Mouse (Mus musculus) G1E (cell line): ENCODE measurements around the gene Bcl2l11. TPM values are rescaled to one million over a fixed set of nuclear protein-coding genes. Genes with fewer than 3 reads are reported as not detected.
"Not testable (repeated sequence)": the region's sequence is repeated elsewhere in the genome, so short reads cannot be mapped to it uniquely, and the experiment has no call there.

Experiments
- ATAC-seq: 2 replicates; pipeline ENCODE4 v1.8.0; 2016; ENCODE audit warnings: mild to moderate bottlenecking; ENCODE audit not compliant: insufficient number of reproducible peaks, poor library complexity, low FRiP score, severe bottlenecking; ENCODE audit errors: extremely low read depth
- DNase-seq: peaks from one replicate; pipeline ENCODE4 v3.0.0; 2012; ENCODE audit warnings: low spot score
- H3K27me3 ChIP-seq: 2 replicates; pipeline ENCODE4 v1.6.1; 2012; ENCODE audit warnings: mild to moderate bottlenecking, low read length, inconsistent platforms; ENCODE audit not compliant: insufficient read depth
- H3K36me3 ChIP-seq: replicated peaks from 2 replicates; pipeline ENCODE3; 2012; ENCODE audit warnings: mild to moderate bottlenecking, inconsistent platforms
- H3K4me1 ChIP-seq: 2 replicates; pipeline ENCODE4 v1.6.1; 2012; ENCODE audit warnings: low read depth, low read length, inconsistent platforms, mixed read lengths; ENCODE audit not compliant: insufficient read depth
- H3K4me3 ChIP-seq: 2 replicates; pipeline ENCODE4 v1.5.1; 2012; ENCODE audit warnings: low read depth, mild to moderate bottlenecking, inconsistent platforms, low read length, moderate library complexity, mixed read lengths
- H3K9me3 ChIP-seq: replicated peaks from 2 replicates; pipeline ENCODE4 v1.6.1; 2012; ENCODE audit warnings: inconsistent platforms
- CTCF ChIP-seq: IDR thresholded peaks from 2 replicates; pipeline ENCODE4 v1.5.1; 2012; ENCODE audit warnings: low read depth, low read length, inconsistent platforms, mixed read lengths
- GATA1 ChIP-seq: IDR thresholded peaks from 2 replicates; pipeline ENCODE4 v1.6.1; 2012; ENCODE audit warnings: borderline replicate concordance, low read length, inconsistent platforms, mixed read lengths
- GATA2 ChIP-seq: IDR thresholded peaks from 2 replicates; pipeline ENCODE4 v1.6.1; 2012; ENCODE audit warnings: low read depth, low read length, inconsistent platforms, borderline replicate concordance
- POLR2AphosphoS5 ChIP-seq: IDR thresholded peaks from 2 replicates; pipeline ENCODE4 v1.6.1; 2012; ENCODE audit warnings: low read depth, low read length, inconsistent platforms; ENCODE audit not compliant: insufficient replicate concordance
- TAL1 ChIP-seq: conservative IDR thresholded peaks from 2 replicates; pipeline ENCODE4 v1.6.1; 2012; ENCODE audit warnings: low read depth, low read length, inconsistent platforms, mixed read lengths
- polyA plus RNA-seq: library from polyadenylated mRNA; stranded (reverse); fragments of >175 nt; gene quantifications from 2 replicates; pipeline ENCODE4 v1.2.3, GENCODE M21; 2012
- total RNA-seq, 2 experiments: library from RNA; stranded (forward) in 1 of 2; stranded (reverse) in 1 of 2; fragments of 200-1000 nt in 1 of 2; fragments of >200 nt in 1 of 2; fragmentation: Nextera tagmentation in 1 of 2; gene quantifications; 2 replicates each; pipeline ENCODE4 v1.2.3; 2014 to 2017

Gene Bcl2l11
- total and polyA plus RNA-seq, 3 experiments = 18.4 to 39.7 (median 34.5) TPM

DNA sequence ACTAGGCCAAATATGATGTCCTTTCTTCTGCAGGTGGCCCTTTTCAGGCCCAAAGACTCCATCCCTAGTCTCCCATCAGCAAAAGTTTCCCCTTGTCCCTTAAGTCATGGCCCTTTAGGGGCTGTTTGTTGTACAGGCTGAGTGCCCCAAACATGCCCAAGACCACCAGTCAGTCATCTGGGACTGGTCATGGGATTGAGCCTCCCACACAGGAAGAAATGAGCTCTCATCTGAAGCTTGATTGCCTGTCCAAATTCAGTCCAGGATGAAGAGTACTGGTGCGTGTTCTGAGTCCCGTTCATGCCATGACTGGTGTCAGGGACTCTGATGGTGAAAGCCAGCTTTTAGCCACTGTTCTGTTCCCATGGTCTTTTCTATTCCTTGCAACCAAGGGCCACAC lies 33.4 kb upstream of the Bcl2l11 start:
- H3K27me3 ChIP-seq = peaks cover 36% of the 10 kb centered on the region
- ATAC-seq (no peak), DNase-seq (no peak)
- H3K4me1 ChIP-seq = peaks cover 11% of the 10 kb centered on the region
- no peaks in the 10 kb centered on the region for H3K36me3 ChIP-seq
- no peak overlapping the region for H3K4me3 ChIP-seq
- no peak for TF ChIP-seq CTCF
- H3K9me3 ChIP-seq = no peaks in the 10 kb centered on the region

DNA sequence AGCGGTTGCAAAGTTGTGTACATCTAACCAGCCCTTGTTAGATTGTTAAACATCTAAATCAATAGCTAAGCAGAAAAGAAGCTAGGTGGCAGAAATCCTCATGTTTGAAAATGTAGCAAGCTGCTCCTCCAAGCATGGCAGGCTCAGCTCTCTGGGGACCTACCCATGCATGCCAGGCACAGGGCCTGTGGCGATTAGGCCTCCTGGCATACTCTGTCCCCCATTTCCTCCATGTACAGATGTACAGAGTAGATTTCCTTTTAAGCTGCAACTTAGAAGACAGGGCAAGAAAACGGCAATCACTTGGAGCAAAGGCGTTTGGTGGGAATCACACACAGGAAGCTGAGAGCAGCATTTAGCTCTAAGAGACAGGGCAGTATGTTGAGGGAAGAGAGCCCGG lies 31.6 kb upstream of the Bcl2l11 start:
- no peak for DNase-seq
- H3K27me3 ChIP-seq = peaks cover 49% of the 10 kb centered on the region
- no peak overlapping the region for H3K4me3 ChIP-seq
- TF ChIP-seq CTCF = no peak
- peaks cover 11% of the 10 kb centered on the region for H3K4me1 ChIP-seq
- H3K36me3 ChIP-seq = no peaks in the 10 kb centered on the region
- no peak for ATAC-seq
- H3K9me3 ChIP-seq = no peaks in the 10 kb centered on the region

DNA sequence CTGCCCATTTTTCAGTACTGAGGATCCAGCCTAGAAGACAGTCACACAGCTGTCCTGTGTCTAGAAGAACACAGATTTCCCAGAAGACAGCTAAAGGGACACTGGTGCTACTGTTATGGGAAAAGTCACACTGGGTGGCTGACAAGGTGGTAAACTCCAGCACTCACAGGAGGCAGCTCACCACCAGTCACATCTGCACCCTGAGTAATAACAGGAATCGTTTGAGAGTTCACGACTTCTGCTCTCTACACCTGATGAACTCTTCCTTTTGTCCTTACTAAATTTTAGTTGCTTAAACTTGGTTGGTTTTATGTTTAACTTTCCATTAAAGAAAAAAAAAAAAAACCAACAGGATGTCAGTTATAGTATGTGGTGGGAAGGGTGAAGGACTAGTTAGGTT lies 31.2 kb upstream of the Bcl2l11 start:
- DNase-seq (no peak), ATAC-seq (no peak)
- peaks cover 53% of the 10 kb centered on the region for H3K27me3 ChIP-seq
- no peaks in the 10 kb centered on the region for H3K9me3 ChIP-seq
- H3K4me1 ChIP-seq = peaks cover 14% of the 10 kb centered on the region
- TF ChIP-seq GATA2 = no peak
- no peak for TF ChIP-seq CTCF
- TF ChIP-seq POLR2AphosphoS5 = no peak
- no peak for TF ChIP-seq TAL1
- TF ChIP-seq GATA1 = no peak
- no peak overlapping the region for H3K4me3 ChIP-seq
- no peaks in the 10 kb centered on the region for H3K36me3 ChIP-seq

DNA sequence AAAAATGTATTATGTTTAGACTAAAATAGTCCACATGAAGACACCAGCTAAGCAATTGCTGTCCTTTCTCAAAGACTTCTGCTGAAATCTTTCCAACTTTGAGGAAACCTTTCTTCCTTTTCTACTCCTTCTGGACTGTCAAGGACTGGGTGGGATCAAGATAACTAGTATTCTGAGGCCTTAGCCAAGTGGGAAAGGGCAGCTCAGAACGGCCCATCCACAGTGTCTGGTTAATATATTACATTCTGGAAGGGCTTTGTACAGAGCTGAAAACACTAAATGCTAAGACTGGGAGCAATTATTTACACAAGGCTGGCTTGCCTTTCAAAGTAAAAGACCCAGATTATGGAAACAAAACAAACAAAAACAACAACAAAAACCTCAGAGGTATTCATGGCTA lies 30.6 kb upstream of the Bcl2l11 start:
- Histone ChIP-seq H3K4me3 (no peak overlapping the region), H3K36me3 (no peaks in the 10 kb centered on the region), H3K9me3 (no peaks in the 10 kb centered on the region), H3K4me1 (peaks cover 14% of the 10 kb centered on the region), H3K27me3 (peaks cover 53% of the 10 kb centered on the region)
- ATAC-seq (no peak), DNase-seq (no peak)
- TF ChIP-seq GATA2 = no peak
- no peak for TF ChIP-seq CTCF
- no peak for TF ChIP-seq TAL1
- no peak for TF ChIP-seq POLR2AphosphoS5
- no peak for TF ChIP-seq GATA1

DNA sequence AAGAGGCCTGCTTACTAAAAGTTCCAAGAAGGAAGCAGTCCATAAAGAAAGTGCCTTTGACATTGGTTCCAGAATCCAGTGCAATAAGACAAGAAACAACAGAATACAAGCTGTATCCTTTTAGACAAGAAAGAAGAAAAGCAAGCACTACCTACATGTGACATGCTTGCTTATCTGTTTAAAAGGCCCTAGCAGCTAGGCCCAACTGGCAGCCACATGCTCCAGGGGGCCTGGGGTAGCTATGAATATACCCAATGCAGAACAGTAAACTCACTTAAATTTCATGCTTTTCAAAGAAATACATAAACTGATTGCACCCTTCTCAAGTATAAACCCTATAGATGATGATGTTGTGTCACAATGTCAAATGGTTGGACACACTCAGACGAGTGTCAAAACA lies 29.8 kb upstream of the Bcl2l11 start:
- ATAC-seq (no peak), DNase-seq (no peak)
- TF ChIP-seq GATA2 (no peak), TAL1 (no peak), GATA1 (no peak), POLR2AphosphoS5 (no peak), CTCF (no peak)
- Histone ChIP-seq H3K4me1 (peaks cover 14% of the 10 kb centered on the region), H3K36me3 (no peaks in the 10 kb centered on the region), H3K27me3 (peaks cover 51% of the 10 kb centered on the region), H3K4me3 (no peak overlapping the region), H3K9me3 (no peaks in the 10 kb centered on the region)

DNA sequence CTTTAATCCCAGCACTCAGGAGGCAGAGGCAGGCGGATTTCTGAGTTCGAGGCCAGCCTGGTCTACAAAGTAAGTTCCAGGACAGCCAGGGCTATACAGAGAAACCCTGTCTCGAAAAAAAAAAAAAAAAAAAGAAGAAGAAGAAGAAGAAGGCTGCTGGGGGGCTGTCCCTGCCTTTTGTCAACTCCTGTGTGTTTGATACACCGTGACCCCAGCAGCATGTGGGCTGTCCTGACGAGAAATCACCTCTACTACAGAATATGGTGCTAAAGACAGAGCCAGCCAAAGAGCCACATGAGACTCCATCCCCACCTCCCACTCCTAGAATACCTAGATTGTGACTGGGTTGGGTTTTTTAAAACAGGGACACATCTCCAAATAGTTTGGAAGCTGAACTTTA lies 27.7 kb upstream of the Bcl2l11 start:
- not testable (repeated sequence) for DNase-seq, ATAC-seq

DNA sequence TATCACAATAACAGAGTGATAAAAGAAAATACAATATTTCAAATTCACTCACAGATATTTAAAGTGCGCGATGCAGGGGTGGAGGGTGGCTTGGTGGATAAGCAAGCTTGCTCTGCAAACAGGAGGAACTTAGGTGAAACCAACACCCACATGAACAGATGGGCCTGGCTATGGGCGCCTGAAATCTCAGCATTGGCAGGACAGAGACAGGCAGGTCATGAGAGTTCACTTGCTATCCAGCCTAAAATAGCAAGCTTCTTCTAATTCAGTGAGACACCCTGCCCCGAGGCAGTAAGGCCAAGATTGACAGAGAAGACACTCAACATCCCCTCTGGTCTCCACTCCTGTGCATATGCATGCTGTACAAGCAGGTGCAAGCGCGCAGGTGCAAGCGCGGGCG lies 23.8 kb upstream of the Bcl2l11 start:
- peaks cover 3% of the 10 kb centered on the region; the same call in 1 of the 2 replicates for H3K4me1 ChIP-seq
- TF ChIP-seq GATA1 (no peak), POLR2AphosphoS5 (no peak), CTCF (no peak), GATA2 (no peak), TAL1 (no peak)
- no peak for ATAC-seq
- peaks cover 30% of the 10 kb centered on the region for H3K27me3 ChIP-seq
- H3K9me3 ChIP-seq = no peaks in the 10 kb centered on the region
- no peak overlapping the region for H3K4me3 ChIP-seq
- no peak for DNase-seq
- no peaks in the 10 kb centered on the region for H3K36me3 ChIP-seq

More for the DNA sequence above, 27.7 kb upstream of the Bcl2l11 start:
- H3K9me3 ChIP-seq, H3K36me3 ChIP-seq, H3K4me3 ChIP-seq, H3K4me1 ChIP-seq: not testable (repeated sequence)
- H3K27me3 ChIP-seq = peaks cover 37% of the 10 kb centered on the region
